Mouse (Mus musculus) stomach, embryonic 16.5 days (tissue): ENCODE measurements around the gene B9d2. TPM values are rescaled to one million over a fixed set of nuclear protein-coding genes. Genes with fewer than 3 reads are reported as not detected.

ENCODE experiments used
- ATAC-seq: fragments of 200-750 bp; cut with Nextera tagmentation; 2 replicates; pipeline ENCODE4 v1.8.0; 2017; ENCODE audit warnings: moderate number of reproducible peaks, moderate TSS enrichment; ENCODE audit not compliant: insufficient read depth, low FRiP score
- H3K27ac ChIP-seq: fragments of 300-500 bp; sonication (generic); 2 replicates; pipeline ENCODE4 v1.5.1; 2014; ENCODE audit warnings: low read length
- H3K27me3 ChIP-seq: fragments of 300-500 bp; sonication (generic); 2 replicates; pipeline ENCODE4 v1.6.1; 2014; ENCODE audit warnings: low read length, control low read depth, mixed read lengths; ENCODE audit not compliant: control insufficient read depth, insufficient read depth
- H3K36me3 ChIP-seq: fragments of 300-500 bp; sonication (generic); 2 replicates; pipeline ENCODE4 v1.6.1; 2014; ENCODE audit warnings: low read length; ENCODE audit not compliant: control insufficient read depth, insufficient read depth
- H3K4me1 ChIP-seq: fragments of 300-500 bp; sonication (generic); 2 replicates; pipeline ENCODE4 v1.6.1; 2014; ENCODE audit warnings: low read length, control low read depth, mixed read lengths; ENCODE audit not compliant: control insufficient read depth, insufficient read depth
- H3K4me2 ChIP-seq: fragments of 300-500 bp; sonication (generic); 2 replicates; pipeline ENCODE4 v1.6.1; 2014; ENCODE audit warnings: low read depth, low read length, mixed read lengths
- H3K4me3 ChIP-seq: fragments of 300-500 bp; sonication (generic); replicated peaks from 2 replicates; pipeline ENCODE4 v1.5.1; 2014; ENCODE audit warnings: mild to moderate bottlenecking, low read length
- H3K9ac ChIP-seq: fragments of 300-500 bp; sonication (generic); 2 replicates; pipeline ENCODE4 v1.6.1; 2014; ENCODE audit warnings: low read length
- H3K9me3 ChIP-seq: fragments of 300-500 bp; sonication (generic); replicated peaks from 2 replicates; pipeline ENCODE4 v1.6.1; 2016; ENCODE audit warnings: low read length, control low read depth; ENCODE audit not compliant: control insufficient read depth
- WGBS: fragments of 180-500 bp; shearing (Covaris S2); extraction: QIAGEN DNeasy Blood & Tissue Kit; methylation state at CpG from one replicate; pipeline ENCODE4 v1.1.7; 2014; 5-methylcytosine and 5-hydroxymethylcytosine counted together
- polyA plus RNA-seq: library from polyadenylated mRNA; unstranded; fragments of >200 nt; fragmentation: Nextera tagmentation; extraction: Ambion mirVana; gene quantifications from 2 replicates; pipeline ENCODE4 v1.2.1, GENCODE M21; 2015

The B9d2 gene
- polyA plus RNA-seq, 1 experiment from 2014 or later = 24.4 TPM

- Histone ChIP-seq H3K4me2 (no peak overlapping the region), H3K9me3 (no peaks in the 10 kb centered on the region), H3K36me3 (peaks cover 71% of the 10 kb centered on the region), H3K4me3 (no peak overlapping the region), H3K9ac (no peak overlapping the region), H3K27ac (no peak overlapping the region), H3K4me1 (no peaks in the 10 kb centered on the region), H3K27me3 (no peaks in the 10 kb centered on the region)
- no peak for ATAC-seq
- 89% methylated on average over 5 of the region's 5 CpGs for WGBS
Measured at GRCm38 (mm10) chr7:25727800-25728199, 47.2 kb downstream of the B9d2 start.

GRCm38 (mm10) chr7:25729396-25729795 is 48.8 kb downstream of the B9d2 start:
- WGBS = 29% methylated on average over 2 of the region's 2 CpGs
- Histone ChIP-seq H3K4me3 (no peak overlapping the region), H3K9ac (no peak overlapping the region), H3K27ac (no peak overlapping the region), H3K9me3 (no peaks in the 10 kb centered on the region), H3K27me3 (no peaks in the 10 kb centered on the region), H3K4me2 (no peak overlapping the region), H3K4me1 (no peaks in the 10 kb centered on the region), H3K36me3 (peaks cover 68% of the 10 kb centered on the region)
- ATAC-seq = no peak

- WGBS = 92% methylated on average over 2 of the region's 2 CpGs
- no peaks in the 10 kb centered on the region for H3K9me3 ChIP-seq
- no peaks in the 10 kb centered on the region for H3K27me3 ChIP-seq
- H3K36me3 ChIP-seq = peaks cover 65% of the 10 kb centered on the region
- no peak overlapping the region for H3K27ac ChIP-seq
- H3K9ac ChIP-seq = no peak overlapping the region
- H3K4me2 ChIP-seq = no peak overlapping the region
- ATAC-seq = no peak
- H3K4me1 ChIP-seq = no peaks in the 10 kb centered on the region
- no peak overlapping the region for H3K4me3 ChIP-seq
Measured at GRCm38 (mm10) chr7:25729862-25730261, 49.3 kb downstream of the B9d2 start.

- no peaks in the 10 kb centered on the region for H3K4me1 ChIP-seq
- ATAC-seq = no peak
- H3K9me3 ChIP-seq = no peaks in the 10 kb centered on the region
- 89% methylated on average over 8 of the region's 8 CpGs for WGBS
- no peak overlapping the region for H3K9ac ChIP-seq
- no peak overlapping the region for H3K4me3 ChIP-seq
- H3K27me3 ChIP-seq = no peaks in the 10 kb centered on the region
- peaks cover 58% of the 10 kb centered on the region for H3K36me3 ChIP-seq
- H3K27ac ChIP-seq = no peak overlapping the region
- no peak overlapping the region for H3K4me2 ChIP-seq
Measured at GRCm38 (mm10) chr7:25731294-25732055, 50.9 kb downstream of the B9d2 start.

- Histone ChIP-seq H3K36me3 (peaks cover 49% of the 10 kb centered on the region), H3K27me3 (no peaks in the 10 kb centered on the region), H3K27ac (no peak overlapping the region), H3K9me3 (no peaks in the 10 kb centered on the region), H3K4me2 (no peak overlapping the region), H3K4me3 (no peak overlapping the region), H3K4me1 (no peaks in the 10 kb centered on the region), H3K9ac (no peak overlapping the region)
- WGBS = 49% methylated on average over 4 of the region's 4 CpGs
- no peak for ATAC-seq
Measured at GRCm38 (mm10) chr7:25734991-25735390, 54.4 kb downstream of the B9d2 start.

Other genes with a start within 250 kb of the B9d2 start
- 98.3 and 139 TPM in 2 replicates for gene Ceacam1, start 203.2 kb upstream of the B9d2 start, polyA plus RNA-seq
- gene Ceacam2, start 140.9 kb upstream of the B9d2 start, polyA plus RNA-seq = 0.14 TPM in 1 of 2 replicates, not detected in the other
- 2.9 and 4.2 TPM in 2 replicates for gene Erich4, start 64.9 kb upstream of the B9d2 start, polyA plus RNA-seq
- 36.4 and 36.8 TPM in 2 replicates for gene Dmac2, start 61.4 kb upstream of the B9d2 start, polyA plus RNA-seq
- gene B3gnt8, start 54.1 kb upstream of the B9d2 start, polyA plus RNA-seq = 12.2 and 13.6 TPM in 2 replicates
- gene Bckdha, start 21.8 kb upstream of the B9d2 start, polyA plus RNA-seq = 54.1 and 54.4 TPM in 2 replicates
- gene Exosc5, start 21.6 kb upstream of the B9d2 start, polyA plus RNA-seq = 70.0 and 73.0 TPM in 2 replicates
- gene Tmem91, start 5.6 kb upstream of the B9d2 start, polyA plus RNA-seq = 3.4 and 3.5 TPM in 2 replicates
- 1.4 and 2.8 TPM in 2 replicates for gene Tgfb1, start 6.2 kb downstream of the B9d2 start, polyA plus RNA-seq
- gene Ccdc97, start 38.3 kb downstream of the B9d2 start, polyA plus RNA-seq = 19.6 and 22.5 TPM in 2 replicates
- 35.4 and 39.6 TPM in 2 replicates for gene Hnrnpul1, start 74.0 kb downstream of the B9d2 start, polyA plus RNA-seq
- 80.8 and 85.1 TPM in 2 replicates for gene Axl, start 107.9 kb downstream of the B9d2 start, polyA plus RNA-seq
- gene Cyp2s1, start 136.1 kb downstream of the B9d2 start, polyA plus RNA-seq = 53.1 and 74.9 TPM in 2 replicates
- gene Cyp2b10, start 216.8 kb downstream of the B9d2 start, polyA plus RNA-seq = 0.19 and 0.35 TPM in 2 replicates